Mouse (Mus musculus) stomach, embryonic 15.5 days (tissue): ENCODE data around the gene Arid1a. TPM values are rescaled to one million over a fixed set of nuclear protein-coding genes. Genes with fewer than 3 reads are reported as not detected.

ENCODE experiments used
- ATAC-seq: fragments of 200-750 bp; cut with Nextera tagmentation; 2 replicates; pipeline ENCODE4 v1.8.0; 2017; ENCODE audit warnings: low read depth, moderate number of reproducible peaks, moderate TSS enrichment; ENCODE audit not compliant: insufficient read depth, low FRiP score
- H3K27ac ChIP-seq: fragments of 300-500 bp; sonication (generic); 2 replicates; pipeline ENCODE4 v1.5.1; 2015; ENCODE audit warnings: mild to moderate bottlenecking, inconsistent platforms
- H3K27me3 ChIP-seq: fragments of 300-500 bp; sonication (generic); replicated peaks from 2 replicates; pipeline ENCODE4 v1.6.1; 2015; ENCODE audit warnings: inconsistent platforms
- H3K36me3 ChIP-seq: fragments of 300-500 bp; sonication (generic); 2 replicates; pipeline ENCODE4 v1.6.1; 2015; ENCODE audit warnings: inconsistent platforms
- H3K4me1 ChIP-seq: fragments of 300-500 bp; sonication (generic); 2 replicates; pipeline ENCODE4 v1.6.1; 2015; ENCODE audit warnings: inconsistent platforms
- H3K4me2 ChIP-seq: fragments of 300-500 bp; sonication (generic); 2 replicates; pipeline ENCODE4 v1.6.1; 2015; ENCODE audit warnings: mild to moderate bottlenecking, inconsistent platforms
- H3K4me3 ChIP-seq: fragments of 300-500 bp; sonication (generic); replicated peaks from 2 replicates; pipeline ENCODE4 v1.5.1; 2015; ENCODE audit warnings: inconsistent platforms
- H3K9ac ChIP-seq: fragments of 300-500 bp; sonication (generic); 2 replicates; pipeline ENCODE4 v1.6.1; 2015; ENCODE audit warnings: inconsistent platforms
- H3K9me3 ChIP-seq: fragments of 300-500 bp; sonication (generic); 2 replicates; pipeline ENCODE4 v1.6.1; 2016; ENCODE audit warnings: inconsistent platforms
- WGBS: fragments of 180-500 bp; shearing (Covaris S2); methylation state at CpG from one replicate; pipeline ENCODE4 v1.1.7; 2015; 5-methylcytosine and 5-hydroxymethylcytosine counted together
- polyA plus RNA-seq: library from polyadenylated mRNA; unstranded; fragments of >200 nt; fragmentation: Nextera tagmentation; extraction: Ambion mirVana; gene quantifications from 2 replicates; pipeline ENCODE4 v1.2.1, GENCODE M21; 2015

Gene Arid1a
- polyA plus RNA-seq, 1 experiment from 2014 or later = 27.0 TPM

- peak; percentile 86 for ATAC-seq
- peaks cover 48% of the 10 kb centered on the region for H3K4me1 ChIP-seq
- H3K27me3 ChIP-seq = no peaks in the 10 kb centered on the region
- peak within 1 kb of the TSS; percentile 77 for H3K9ac ChIP-seq
- peak within 1 kb of the TSS; percentile 76 for H3K4me2 ChIP-seq
- H3K9me3 ChIP-seq = no peaks in the 10 kb centered on the region
- H3K27ac ChIP-seq = peak within 1 kb of the TSS; percentile 99
- peak within 1 kb of the TSS; percentile 75 for H3K4me3 ChIP-seq
- peaks cover 6% of the 10 kb centered on the region; the same call in 1 of the 2 replicates for H3K36me3 ChIP-seq
- under 1% methylated on average over 73 of the region's 76 CpGs for WGBS
These were observed 84.4 kb downstream of the Arid1a start, which contains the start of gene Pigv for GRCm38 (mm10) chr4:133671881-133672844. TSS of gene Pigv (minus strand) at chr4:133672647.

GRCm38 (mm10) chr4:133671184-133671880, 85.2 kb downstream of the Arid1a start:
- H3K9me3 ChIP-seq = no peaks in the 10 kb centered on the region
- peaks cover 12% of the 10 kb centered on the region; the same call in 1 of the 2 replicates for H3K36me3 ChIP-seq
- H3K27me3 ChIP-seq = no peaks in the 10 kb centered on the region
- peaks cover 43% of the 10 kb centered on the region for H3K4me1 ChIP-seq
- no peak for ATAC-seq
- 3% methylated on average over 13 of the region's 13 CpGs for WGBS
- H3K27ac ChIP-seq = peak overlapping the region; percentile 99
- H3K9ac ChIP-seq = peak overlapping the region; percentile 18; the same call in 1 of the 2 replicates
- peak overlapping the region; percentile 76 for H3K4me2 ChIP-seq
- peak overlapping the region; percentile 75 for H3K4me3 ChIP-seq

DNA sequence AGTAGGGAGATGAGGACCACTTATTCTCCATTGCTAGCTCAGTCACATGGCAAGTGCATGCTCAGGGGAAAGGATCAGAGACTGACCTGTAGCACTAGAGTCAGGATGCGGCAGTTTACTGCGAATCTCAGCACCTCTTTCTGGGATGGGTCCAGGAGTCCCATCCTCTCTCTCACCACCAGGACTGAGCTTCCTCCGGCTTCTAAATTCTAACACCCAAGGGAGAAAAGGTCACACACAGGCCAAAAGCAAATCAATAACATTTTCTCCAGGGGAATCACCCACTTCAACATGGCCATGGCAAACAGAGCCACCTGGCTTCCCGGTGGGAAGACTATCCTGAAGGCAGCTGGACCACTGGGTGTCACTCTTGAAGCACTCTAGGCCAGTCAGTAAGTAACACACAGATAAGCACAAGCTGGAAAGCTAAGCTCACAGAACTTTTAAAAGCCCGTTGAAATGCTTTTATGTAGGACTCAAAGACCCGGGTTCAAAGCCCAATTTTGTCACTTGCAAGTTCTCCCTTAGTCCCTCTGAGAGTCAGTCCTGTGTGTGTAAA, 86.8 kb downstream of the Arid1a start:
- no peak for ATAC-seq
- Histone ChIP-seq H3K4me2 (no peak overlapping the region), H3K27me3 (no peaks in the 10 kb centered on the region), H3K4me1 (peaks cover 33% of the 10 kb centered on the region), H3K9me3 (no peaks in the 10 kb centered on the region), H3K9ac (no peak overlapping the region), H3K27ac (no peak overlapping the region), H3K36me3 (peaks cover 12% of the 10 kb centered on the region; the same call in 1 of the 2 replicates), H3K4me3 (no peak overlapping the region)
- whole genome bisulfite sequencing = 57% methylated on average over 6 of the region's 6 CpGs

DNA sequence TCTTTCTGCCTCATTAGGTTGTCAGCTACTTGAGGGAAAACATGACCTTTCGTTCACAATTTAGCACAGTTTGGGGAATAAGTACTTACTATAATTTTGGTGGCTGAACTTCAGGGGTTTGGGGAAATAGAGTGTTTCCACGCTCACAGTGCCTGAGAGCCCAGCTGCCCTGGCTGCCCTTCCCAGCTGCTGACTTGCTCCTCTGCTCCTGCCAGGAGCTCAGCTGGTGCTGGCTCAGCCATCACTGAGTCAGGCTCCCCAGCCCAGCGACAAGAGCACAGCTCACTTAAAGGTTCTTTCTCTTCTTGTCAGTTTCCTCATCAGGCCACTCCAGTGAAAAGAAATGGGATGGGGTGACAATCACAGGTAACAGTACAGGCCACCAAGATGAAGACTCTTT, 88.0 kb downstream of the Arid1a start:
- Histone ChIP-seq H3K27me3 (no peaks in the 10 kb centered on the region), H3K4me2 (no peak overlapping the region), H3K9ac (no peak overlapping the region), H3K27ac (no peak overlapping the region), H3K4me3 (no peak overlapping the region), H3K9me3 (no peaks in the 10 kb centered on the region), H3K36me3 (peaks cover 12% of the 10 kb centered on the region; the same call in 1 of the 2 replicates), H3K4me1 (peaks cover 21% of the 10 kb centered on the region)
- no peak for ATAC-seq
- WGBS = 75% methylated on average over 3 of the region's 3 CpGs

DNA sequence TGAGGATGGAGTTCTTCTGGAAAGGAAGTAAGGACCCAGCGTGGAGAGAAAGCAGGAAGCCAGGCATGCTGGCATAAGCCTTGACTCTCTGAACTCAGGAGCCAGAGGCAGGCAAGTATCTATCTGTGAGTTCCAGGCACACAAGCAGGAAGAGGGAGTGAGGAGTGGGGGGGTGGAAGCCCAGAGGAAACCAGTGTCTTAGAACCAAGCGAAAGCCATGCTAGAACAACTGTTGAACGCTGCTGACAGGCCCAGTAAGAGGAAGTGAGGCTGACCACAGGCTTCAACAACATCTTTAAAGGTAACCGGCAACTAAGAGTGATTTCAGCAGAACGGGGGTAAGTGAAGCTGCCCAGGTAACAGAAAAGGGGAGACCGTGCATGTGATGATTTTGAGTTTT, 90.4 kb downstream of the Arid1a start:
- Histone ChIP-seq H3K36me3 (peaks cover 17% of the 10 kb centered on the region; the same call in 1 of the 2 replicates), H3K4me1 (peaks cover 23% of the 10 kb centered on the region), H3K4me3 (no peak overlapping the region), H3K27ac (no peak overlapping the region), H3K4me2 (no peak overlapping the region), H3K9me3 (no peaks in the 10 kb centered on the region), H3K27me3 (no peaks in the 10 kb centered on the region), H3K9ac (no peak overlapping the region)
- WGBS = 79% methylated on average over 6 of the region's 6 CpGs
- no peak for ATAC-seq

DNA sequence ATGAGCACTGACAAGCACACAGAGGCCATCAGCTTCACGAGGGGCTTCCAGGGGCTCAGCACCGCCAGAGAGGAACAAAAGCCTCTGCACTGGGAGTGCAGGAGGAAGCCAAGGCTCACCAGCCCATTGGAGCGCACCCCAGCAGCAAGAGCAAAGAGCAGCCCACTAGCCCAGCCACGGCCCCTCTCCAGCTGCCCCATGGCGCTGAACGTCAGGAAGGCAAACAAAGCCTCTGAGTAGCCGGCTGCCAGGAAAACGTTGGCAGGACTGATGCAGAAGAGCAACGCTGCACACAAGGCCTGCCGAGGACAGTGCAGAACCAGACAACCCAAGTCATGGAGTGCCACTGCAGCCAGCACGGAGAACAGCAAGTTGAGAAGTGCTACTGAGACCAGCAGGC, 91.5 kb downstream of the Arid1a start:
- Histone ChIP-seq H3K36me3 (peaks cover 17% of the 10 kb centered on the region; the same call in 1 of the 2 replicates), H3K4me3 (no peak overlapping the region), H3K9ac (no peak overlapping the region), H3K9me3 (no peaks in the 10 kb centered on the region), H3K27ac (peak overlapping the region; percentile 1; the same call in 1 of the 2 replicates), H3K4me1 (peaks cover 25% of the 10 kb centered on the region), H3K4me2 (no peak overlapping the region), H3K27me3 (no peaks in the 10 kb centered on the region)
- no peak for ATAC-seq
- WGBS = 46% methylated on average over 11 of the region's 11 CpGs

- WGBS = 75% methylated on average over 8 of the region's 8 CpGs
- H3K9me3 ChIP-seq = no peaks in the 10 kb centered on the region
- ATAC-seq = no peak
These were observed 93.6 kb downstream of the Arid1a start for GRCm38 (mm10) chr4:133662945-133663344.

GRCm38 (mm10) chr4:133662421-133662820, 94.1 kb downstream of the Arid1a start:
- no peak overlapping the region for H3K9ac ChIP-seq
- H3K4me2 ChIP-seq = no peak overlapping the region
- H3K4me1 ChIP-seq = peaks cover 39% of the 10 kb centered on the region
- no peak overlapping the region for H3K4me3 ChIP-seq
- ATAC-seq = no peak
- H3K27ac ChIP-seq = no peak overlapping the region
- H3K36me3 ChIP-seq = 0 out of 2 replicates have a peak, but pooled peaks cover 11% of the 10 kb centered on the region
- WGBS = 82% methylated on average over 8 of the region's 8 CpGs
- no peaks in the 10 kb centered on the region for H3K27me3 ChIP-seq
- no peaks in the 10 kb centered on the region for H3K9me3 ChIP-seq

More at GRCm38 (mm10) chr4:133662945-133663344, 93.6 kb downstream of the Arid1a start:
- Histone ChIP-seq H3K4me3 (no peak overlapping the region), H3K9ac (no peak overlapping the region), H3K4me1 (peaks cover 37% of the 10 kb centered on the region), H3K4me2 (no peak overlapping the region), H3K27ac (no peak overlapping the region), H3K36me3 (0 out of 2 replicates have a peak, but pooled peaks cover 11% of the 10 kb centered on the region), H3K27me3 (no peaks in the 10 kb centered on the region)

GRCm38 (mm10) chr4:133660193-133661155, 96.1 kb downstream of the Arid1a start:
- Histone ChIP-seq H3K27me3 (no peaks in the 10 kb centered on the region), H3K9me3 (no peaks in the 10 kb centered on the region), H3K4me2 (peak overlapping the region; percentile 49), H3K9ac (no peak overlapping the region), H3K36me3 (0 out of 2 replicates have a peak, but pooled peaks cover 5% of the 10 kb centered on the region), H3K27ac (peak overlapping the region; percentile 97), H3K4me3 (peak overlapping the region; percentile 33), H3K4me1 (peaks cover 40% of the 10 kb centered on the region)
- peak; percentile 50; the same call in 1 of the 2 replicates for ATAC-seq
- WGBS = 11% methylated on average over 10 of the region's 10 CpGs

- Histone ChIP-seq H3K27ac (peak overlapping the region; percentile 97), H3K4me3 (peak overlapping the region; percentile 33), H3K27me3 (no peaks in the 10 kb centered on the region), H3K36me3 (0 out of 2 replicates have a peak, but pooled peaks cover 5% of the 10 kb centered on the region), H3K9ac (no peak overlapping the region), H3K4me1 (peaks cover 38% of the 10 kb centered on the region), H3K9me3 (no peaks in the 10 kb centered on the region), H3K4me2 (peak overlapping the region; percentile 49)
- peak; percentile 32 for ATAC-seq
- 7% methylated on average over 15 of the region's 15 CpGs for WGBS
These were observed 96.9 kb downstream of the Arid1a start for GRCm38 (mm10) chr4:133659497-133660192.
